Mouse (Mus musculus) neural tube, embryonic 15.5 days (tissue): ENCODE results near the gene Bbx. TPM values are rescaled to one million over a fixed set of nuclear protein-coding genes. Genes with fewer than 3 reads are reported as not detected.

ENCODE experiments used
- ATAC-seq: fragments of 200-750 bp; cut with Nextera tagmentation; 2 replicates; pipeline ENCODE4 v1.8.0; 2017; ENCODE audit warnings: mild to moderate bottlenecking, moderate TSS enrichment, moderate library complexity; ENCODE audit not compliant: low FRiP score
- H3K27ac ChIP-seq: fragments of 300-500 bp; sonication (generic); replicated peaks from 2 replicates; pipeline ENCODE4 v1.5.1; 2015; ENCODE audit warnings: mild to moderate bottlenecking, inconsistent platforms
- H3K27me3 ChIP-seq: fragments of 300-500 bp; sonication (generic); replicated peaks from 2 replicates; pipeline ENCODE4 v1.6.1; 2015; ENCODE audit warnings: inconsistent platforms
- H3K36me3 ChIP-seq: fragments of 300-500 bp; sonication (generic); 2 replicates; pipeline ENCODE4 v1.6.1; 2015; ENCODE audit warnings: inconsistent platforms
- H3K4me1 ChIP-seq: fragments of 300-500 bp; sonication (generic); 2 replicates; pipeline ENCODE4 v1.6.1; 2015; ENCODE audit warnings: inconsistent platforms
- H3K4me2 ChIP-seq: fragments of 300-500 bp; sonication (generic); 2 replicates; pipeline ENCODE4 v1.6.1; 2015; ENCODE audit warnings: inconsistent platforms, mild to moderate bottlenecking, moderate library complexity
- H3K4me3 ChIP-seq: fragments of 300-500 bp; sonication (generic); replicated peaks from 2 replicates; pipeline ENCODE4 v1.5.1; 2015; ENCODE audit warnings: mild to moderate bottlenecking, inconsistent platforms
- H3K9ac ChIP-seq: fragments of 300-500 bp; sonication (generic); replicated peaks from 2 replicates; pipeline ENCODE4 v1.6.1; 2015; ENCODE audit warnings: mild to moderate bottlenecking, inconsistent platforms
- H3K9me3 ChIP-seq: fragments of 300-500 bp; sonication (generic); replicated peaks from 2 replicates; pipeline ENCODE4 v1.6.1; 2016; ENCODE audit warnings: inconsistent platforms
- WGBS: fragments of 180-500 bp; shearing (Covaris S2); methylation state at CpG from one replicate; pipeline ENCODE4 v1.1.7; 2015; ENCODE audit warnings: mixed read lengths; 5-methylcytosine and 5-hydroxymethylcytosine counted together
- polyA plus RNA-seq: library from polyadenylated mRNA; unstranded; fragments of >200 nt; fragmentation: Nextera tagmentation; extraction: Ambion mirVana; gene quantifications from 2 replicates; pipeline ENCODE4 v1.2.1, GENCODE M21; 2015

The Bbx gene
- polyA plus RNA-seq, 1 experiment from 2014 or later: 15.4 TPM

GRCm38 (mm10) chr16:50220734-50221501 lies 211.3 kb downstream of the Bbx start:
- 77% methylated on average over 8 of the region's 8 CpGs for WGBS
- Histone ChIP-seq H3K27me3 (no peaks in the 10 kb centered on the region), H3K27ac (no peak overlapping the region), H3K4me3 (no peak overlapping the region), H3K9ac (no peak overlapping the region), H3K9me3 (no peaks in the 10 kb centered on the region), H3K36me3 (peaks cover 5% of the 10 kb centered on the region; the same call in 1 of the 2 replicates), H3K4me2 (no peak overlapping the region), H3K4me1 (no peaks in the 10 kb centered on the region)
- ATAC-seq: no peak; the same call in 1 of the 2 replicates

GRCm38 (mm10) chr16:50217084-50217483 lies 215.1 kb downstream of the Bbx start:
- Histone ChIP-seq H3K36me3 (no peaks in the 10 kb centered on the region), H3K27me3 (no peaks in the 10 kb centered on the region), H3K9me3 (no peaks in the 10 kb centered on the region), H3K4me1 (no peaks in the 10 kb centered on the region), H3K9ac (no peak overlapping the region), H3K4me3 (no peak overlapping the region), H3K27ac (no peak overlapping the region), H3K4me2 (no peak overlapping the region)
- no peak for ATAC-seq

- Histone ChIP-seq H3K9ac (no peak overlapping the region), H3K4me1 (no peaks in the 10 kb centered on the region), H3K4me2 (no peak overlapping the region), H3K9me3 (no peaks in the 10 kb centered on the region), H3K36me3 (no peaks in the 10 kb centered on the region), H3K27me3 (no peaks in the 10 kb centered on the region), H3K27ac (no peak overlapping the region), H3K4me3 (no peak overlapping the region)
- 89% methylated on average over 4 of the region's 4 CpGs for WGBS
- no peak for ATAC-seq
Observed at GRCm38 (mm10) chr16:50211727-50212126, 220.5 kb downstream of the Bbx start.

- H3K4me3 ChIP-seq: no peak overlapping the region
- no peak overlapping the region for H3K27ac ChIP-seq
- 72% methylated on average over 6 of the region's 6 CpGs for WGBS
- no peak overlapping the region for H3K9ac ChIP-seq
- no peaks in the 10 kb centered on the region for H3K36me3 ChIP-seq
- H3K27me3 ChIP-seq: no peaks in the 10 kb centered on the region
- H3K4me2 ChIP-seq: no peak overlapping the region
- ATAC-seq: no peak
- H3K9me3 ChIP-seq: no peaks in the 10 kb centered on the region
- H3K4me1 ChIP-seq: 0 out of 2 replicates have a peak, but pooled peaks cover 3% of the 10 kb centered on the region
Observed at GRCm38 (mm10) chr16:50211231-50211630, 221.0 kb downstream of the Bbx start.

GRCm38 (mm10) chr16:50210742-50211141 lies 221.4 kb downstream of the Bbx start:
- H3K27ac ChIP-seq: no peak overlapping the region
- no peak overlapping the region for H3K4me3 ChIP-seq
- H3K9ac ChIP-seq: no peak overlapping the region
- H3K9me3 ChIP-seq: no peaks in the 10 kb centered on the region
- H3K4me1 ChIP-seq: 0 out of 2 replicates have a peak, but pooled peaks cover 6% of the 10 kb centered on the region
- H3K4me2 ChIP-seq: no peak overlapping the region
- H3K27me3 ChIP-seq: no peaks in the 10 kb centered on the region
- ATAC-seq: no peak
- H3K36me3 ChIP-seq: no peaks in the 10 kb centered on the region
- 89% methylated on average over 2 of the region's 2 CpGs for WGBS

- no peak overlapping the region for H3K4me3 ChIP-seq
- H3K4me2 ChIP-seq: no peak overlapping the region
- H3K36me3 ChIP-seq: peaks cover 8% of the 10 kb centered on the region
- WGBS: 98% methylated on average over 3 of the region's 3 CpGs
- H3K4me1 ChIP-seq: 0 out of 2 replicates have a peak, but pooled peaks cover 6% of the 10 kb centered on the region
- no peak for ATAC-seq
- H3K27ac ChIP-seq: no peak overlapping the region
- no peak overlapping the region for H3K9ac ChIP-seq
- H3K9me3 ChIP-seq: no peaks in the 10 kb centered on the region
- no peaks in the 10 kb centered on the region for H3K27me3 ChIP-seq
Observed at GRCm38 (mm10) chr16:50204944-50205343, 227.2 kb downstream of the Bbx start.

- no peaks in the 10 kb centered on the region for H3K9me3 ChIP-seq
- no peak overlapping the region for H3K27ac ChIP-seq
- no peak overlapping the region for H3K9ac ChIP-seq
- H3K4me2 ChIP-seq: no peak overlapping the region
- no peak overlapping the region for H3K4me3 ChIP-seq
- H3K36me3 ChIP-seq: peaks cover 13% of the 10 kb centered on the region
- H3K27me3 ChIP-seq: no peaks in the 10 kb centered on the region
- no peak for ATAC-seq
- WGBS: 87% methylated on average over 7 of the region's 7 CpGs
- 0 out of 2 replicates have a peak, but pooled peaks cover 6% of the 10 kb centered on the region for H3K4me1 ChIP-seq
Observed at GRCm38 (mm10) chr16:50201546-50202151, 230.5 kb downstream of the Bbx start.

- no peaks in the 10 kb centered on the region for H3K9me3 ChIP-seq
- no peak overlapping the region for H3K4me3 ChIP-seq
- peaks cover 13% of the 10 kb centered on the region for H3K36me3 ChIP-seq
- no peaks in the 10 kb centered on the region for H3K27me3 ChIP-seq
- H3K4me2 ChIP-seq: no peak overlapping the region
- no peaks in the 10 kb centered on the region for H3K4me1 ChIP-seq
- 93% methylated on average over 15 of the region's 15 CpGs for WGBS
- no peak for ATAC-seq
- H3K27ac ChIP-seq: no peak overlapping the region
- no peak overlapping the region for H3K9ac ChIP-seq
Observed at GRCm38 (mm10) chr16:50200214-50200613, 232.0 kb downstream of the Bbx start.

- Histone ChIP-seq H3K9me3 (no peaks in the 10 kb centered on the region), H3K4me1 (no peaks in the 10 kb centered on the region), H3K9ac (no peak overlapping the region), H3K36me3 (peaks cover 18% of the 10 kb centered on the region), H3K4me2 (no peak overlapping the region), H3K27ac (no peak overlapping the region), H3K4me3 (no peak overlapping the region), H3K27me3 (no peaks in the 10 kb centered on the region)
- ATAC-seq: no peak
- 42% methylated on average over 4 of the region's 4 CpGs for WGBS
Observed at GRCm38 (mm10) chr16:50196118-50196517, 236.1 kb downstream of the Bbx start.

GRCm38 (mm10) chr16:50192626-50193025 lies 239.6 kb downstream of the Bbx start:
- 97% methylated on average over 1 of the region's 1 CpGs for WGBS
- H3K36me3 ChIP-seq: 0 out of 2 replicates have a peak, but pooled peaks cover 6% of the 10 kb centered on the region
- no peak for ATAC-seq
- no peak overlapping the region for H3K4me3 ChIP-seq
- no peaks in the 10 kb centered on the region for H3K27me3 ChIP-seq
- H3K9ac ChIP-seq: no peak overlapping the region
- H3K4me2 ChIP-seq: no peak overlapping the region
- H3K4me1 ChIP-seq: no peaks in the 10 kb centered on the region
- no peak overlapping the region for H3K27ac ChIP-seq
- no peaks in the 10 kb centered on the region for H3K9me3 ChIP-seq

GRCm38 (mm10) chr16:50189108-50189507 lies 243.1 kb downstream of the Bbx start:
- Histone ChIP-seq H3K9ac (no peak overlapping the region), H3K4me3 (no peak overlapping the region), H3K27me3 (no peaks in the 10 kb centered on the region), H3K36me3 (0 out of 2 replicates have a peak, but pooled peaks cover 6% of the 10 kb centered on the region), H3K9me3 (no peaks in the 10 kb centered on the region), H3K4me2 (no peak overlapping the region), H3K4me1 (no peaks in the 10 kb centered on the region), H3K27ac (no peak overlapping the region)
- ATAC-seq: no peak
- WGBS: 84% methylated on average over 6 of the region's 6 CpGs

- Histone ChIP-seq H3K9ac (no peak overlapping the region), H3K4me2 (no peak overlapping the region), H3K27ac (no peak overlapping the region), H3K27me3 (no peaks in the 10 kb centered on the region), H3K4me3 (no peak overlapping the region), H3K4me1 (no peaks in the 10 kb centered on the region), H3K36me3 (no peaks in the 10 kb centered on the region), H3K9me3 (no peaks in the 10 kb centered on the region)
- no peak for ATAC-seq
- WGBS: 85% methylated on average over 6 of the region's 6 CpGs
Observed at GRCm38 (mm10) chr16:50186604-50187003, 245.6 kb downstream of the Bbx start.
